In the genomic region with DNA sequence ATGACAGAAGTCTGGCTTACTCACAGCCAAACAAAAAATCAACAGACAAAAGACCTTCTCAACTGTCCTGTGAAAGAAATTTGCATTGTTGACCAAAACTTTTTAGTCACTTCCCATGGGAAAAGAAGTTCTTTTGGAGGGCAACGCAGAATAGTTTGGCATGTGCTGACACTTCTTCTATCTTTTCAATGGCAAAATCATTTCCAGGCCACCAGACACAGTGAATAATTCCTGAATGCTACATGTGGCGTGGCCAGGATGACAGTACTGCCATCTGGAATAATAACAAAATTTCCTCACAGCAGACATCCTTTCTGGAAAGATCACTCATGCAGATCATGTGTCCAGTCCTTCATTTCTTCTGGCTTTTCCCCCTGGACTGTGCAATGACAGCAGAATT, we compare ENCODE assay signal across 21 mouse cellular contexts.
A peak's percentile ranks its signal among the peaks of the same experiment; 100 is the strongest.
DNase-seq lines count a peak whose midpoint lies in the region; ATAC-seq lines count a peak whose summit lies in the region.
"Had no signal": no experiment of that assay in that cellular context is flagged by ENCODE, and none has a peak within 500 bp of the region (broad histone marks: within the 10 kb centered on the region; RNA-seq: fewer than 3 reads in every experiment).

No protein-coding gene starts in this region.

- no peaks in the 10 kb centered on the region for H3K27me3 ChIP-seq in hindbrain, embryonic 10.5 days (ENCODE audit: insufficient read depth, poor library complexity, severe bottlenecking)
- no peaks in the 10 kb centered on the region for H3K27me3 ChIP-seq in hindbrain, embryonic 13.5 days
- no peaks in the 10 kb centered on the region for H3K27me3 ChIP-seq in kidney, embryonic 14.5 days (ENCODE audit: control insufficient read depth, insufficient read depth, low read length)
- H3K27me3 ChIP-seq: heart, embryonic 12.5 days; limb, embryonic 12.5 days; liver, embryonic 13.5 days; lung, embryonic 15.5 days; midbrain, embryonic 15.5 days; stomach, embryonic 15.5 days had no signal

- peaks cover 16% of the 10 kb centered on the region for H3K4me1 ChIP-seq in hindbrain, embryonic 10.5 days (replicated peaks)
- H3K4me1 ChIP-seq in hindbrain, embryonic 13.5 days (replicated peaks), result peaks cover 4% of the 10 kb centered on the region; the same call in 1 of the 2 replicates
- no peaks in the 10 kb centered on the region for H3K4me1 ChIP-seq in kidney, embryonic 14.5 days (ENCODE audit: control insufficient read depth, insufficient read depth, low read length)
- H3K4me1 ChIP-seq: heart, embryonic 12.5 days; limb, embryonic 12.5 days; liver, embryonic 13.5 days; lung, embryonic 15.5 days; midbrain, embryonic 15.5 days; stomach, embryonic 15.5 days had no signal

- H3K36me3 ChIP-seq in hindbrain, embryonic 10.5 days, result no peaks in the 10 kb centered on the region
- H3K36me3 ChIP-seq in hindbrain, embryonic 13.5 days, result no peaks in the 10 kb centered on the region
- no peaks in the 10 kb centered on the region for H3K36me3 ChIP-seq in kidney, embryonic 14.5 days (ENCODE audit: control insufficient read depth, insufficient read depth, low read length)
- H3K36me3 ChIP-seq: heart, embryonic 12.5 days; limb, embryonic 12.5 days; liver, embryonic 13.5 days; lung, embryonic 15.5 days; midbrain, embryonic 15.5 days; stomach, embryonic 15.5 days had no signal

- no peak overlapping the region for H3K9ac ChIP-seq in hindbrain, embryonic 13.5 days
- no peak overlapping the region for H3K9ac ChIP-seq in kidney, embryonic 14.5 days (ENCODE audit: low read depth, low read length)
- H3K9ac ChIP-seq: heart, embryonic 12.5 days; limb, embryonic 12.5 days; liver, embryonic 13.5 days; lung, embryonic 15.5 days; midbrain, embryonic 15.5 days; stomach, embryonic 15.5 days had no signal

- H3K4me2 ChIP-seq in hindbrain, embryonic 13.5 days, result no peak overlapping the region
- H3K4me2 ChIP-seq in kidney, embryonic 14.5 days (replicated peaks; ENCODE audit: low read depth, low read length), result no peak overlapping the region
- H3K4me2 ChIP-seq: heart, embryonic 12.5 days; limb, embryonic 12.5 days; liver, embryonic 13.5 days; lung, embryonic 15.5 days; midbrain, embryonic 15.5 days; stomach, embryonic 15.5 days had no signal

- 40% methylated on average over 2 of the region's 2 CpGs for WGBS in hindbrain, embryonic 10.5 days
- 19% methylated on average over 2 of the region's 2 CpGs for WGBS in hindbrain, embryonic 13.5 days
- WGBS in kidney, embryonic 14.5 days, result 76% methylated on average over 2 of the region's 2 CpGs

- peak; percentile 3 for DNase-seq in hindbrain, embryonic 10.5 days (ENCODE audit: low spot score)
- DNase-seq in cerebellum, adult 11 months, result peak; percentile 3
- DNase-seq in cerebellum, postnatal 14 days, result peak; percentile 15 to 48
- DNase-seq in mesoderm, embryonic 11.5 days (ENCODE audit: low read depth, low spot score), result peak; percentile 1
- no peak for DNase-seq in right cerebral cortex, postnatal 14 days
- DNase-seq in thymus, postnatal 14 days, result no peak
- DNase-seq: adrenal gland, postnatal 10 days; B cell, adult 2 months; heart, postnatal 36 days; liver, embryonic 13.5 days; thymus, postnatal 25 days had no signal

- no peak overlapping the region for H3K4me3 ChIP-seq in hindbrain, embryonic 10.5 days
- no peak overlapping the region for H3K4me3 ChIP-seq in hindbrain, embryonic 13.5 days
- no peak overlapping the region for H3K4me3 ChIP-seq in kidney, embryonic 14.5 days (ENCODE audit: low read length)
- H3K4me3 ChIP-seq: heart, embryonic 12.5 days; left cerebral cortex, adult 2 months; limb, embryonic 12.5 days; liver, embryonic 13.5 days; lung, embryonic 15.5 days; midbrain, embryonic 15.5 days; stomach, embryonic 15.5 days had no signal

- ATAC-seq in hindbrain, embryonic 13.5 days (ENCODE audit: low FRiP score), result no peak
- no peak for ATAC-seq in kidney, embryonic 14.5 days (ENCODE audit: low FRiP score, low TSS enrichment)
- ATAC-seq: intestine, embryonic 16.5 days; midbrain, embryonic 15.5 days had no signal

- 0 out of 2 replicates have a peak overlapping the region, but pooled peaks have one; percentile 16 for H3K27ac ChIP-seq in hindbrain, embryonic 10.5 days
- no peak overlapping the region for H3K27ac ChIP-seq in hindbrain, embryonic 13.5 days
- H3K27ac ChIP-seq in kidney, embryonic 14.5 days (ENCODE audit: low read depth, low read length), result no peak overlapping the region
- H3K27ac ChIP-seq: kidney, postnatal 0 days; left cerebral cortex, adult 2 months; limb, embryonic 12.5 days; liver, embryonic 13.5 days; lung, embryonic 15.5 days; midbrain, embryonic 15.5 days; stomach, embryonic 15.5 days had no signal

- no peaks in the 10 kb centered on the region for H3K9me3 ChIP-seq in hindbrain, embryonic 10.5 days
- no peaks in the 10 kb centered on the region for H3K9me3 ChIP-seq in hindbrain, embryonic 13.5 days
- H3K9me3 ChIP-seq in kidney, embryonic 14.5 days (ENCODE audit: control insufficient read depth, low read length), result no peaks in the 10 kb centered on the region
- H3K9me3 ChIP-seq: heart, embryonic 12.5 days; limb, embryonic 12.5 days; liver, embryonic 13.5 days; lung, embryonic 15.5 days; midbrain, embryonic 15.5 days; stomach, embryonic 15.5 days had no signal

Comparison
In these comparisons a context has a peak if more than half of its experiments do, and no peak if none do; other contexts are left out.
1. DNase-seq: peak in hindbrain, embryonic 10.5 days (single experiment), cerebellum, adult 11 months (single experiment), cerebellum, postnatal 14 days (2 of 2) and mesoderm, embryonic 11.5 days (single experiment); none in right cerebral cortex, postnatal 14 days (single experiment) and thymus, postnatal 14 days (single experiment).